Mouse (Mus musculus) hindbrain, embryonic 16.5 days (tissue): Measurements from ENCODE around the gene Rpl3l. TPM values are rescaled to one million over a fixed set of nuclear protein-coding genes. Genes with fewer than 3 reads are reported as not detected.
A peak's percentile ranks its signal among the peaks of the same experiment; 100 is the strongest.
"Not testable (repeated sequence)": the region's sequence is repeated elsewhere in the genome, so short reads cannot be mapped to it uniquely, and the experiment has no call there.

Source experiments
- ATAC-seq: fragments of 200-750 bp; cut with Nextera tagmentation; 2 replicates; pipeline ENCODE4 v1.8.0; 2017; ENCODE audit warnings: moderate TSS enrichment, moderate library complexity
- H3K27ac ChIP-seq: fragments of 300-500 bp; sonication (generic); 2 replicates; pipeline ENCODE4 v1.5.1; 2014; ENCODE audit warnings: low read depth, mild to moderate bottlenecking, control low read depth, low read length, moderate library complexity
- H3K27me3 ChIP-seq: fragments of 300-500 bp; sonication (generic); replicated peaks from 2 replicates; pipeline ENCODE4 v1.6.1; 2014; ENCODE audit warnings: low read length; ENCODE audit not compliant: control insufficient read depth, insufficient read depth
- H3K36me3 ChIP-seq: fragments of 300-500 bp; sonication (generic); 2 replicates; pipeline ENCODE4 v1.6.1; 2014; ENCODE audit warnings: mild to moderate bottlenecking, low read length, moderate library complexity, mixed read lengths; ENCODE audit not compliant: control insufficient read depth, insufficient read depth
- H3K4me1 ChIP-seq: fragments of 300-500 bp; sonication (generic); 2 replicates; pipeline ENCODE4 v1.6.1; 2014; ENCODE audit warnings: low read depth, low read length; ENCODE audit not compliant: control insufficient read depth, insufficient read depth
- H3K4me2 ChIP-seq: fragments of 300-500 bp; sonication (generic); 2 replicates; pipeline ENCODE4 v1.6.1; 2014; ENCODE audit warnings: mild to moderate bottlenecking, low read length, control low read depth, moderate library complexity
- H3K4me3 ChIP-seq: fragments of 300-500 bp; sonication (generic); 2 replicates; pipeline ENCODE4 v1.5.1; 2014; ENCODE audit warnings: mild to moderate bottlenecking, low read length, control low read depth, moderate library complexity
- H3K9ac ChIP-seq: fragments of 300-500 bp; sonication (generic); 2 replicates; pipeline ENCODE4 v1.6.1; 2014; ENCODE audit warnings: low read depth, mild to moderate bottlenecking, control low read depth, low read length, moderate library complexity
- H3K9me3 ChIP-seq: fragments of 300-500 bp; sonication (generic); 2 replicates; pipeline ENCODE4 v1.6.1; 2014; ENCODE audit warnings: mild to moderate bottlenecking, low read length, moderate library complexity; ENCODE audit not compliant: control insufficient read depth
- WGBS: fragments of 180-500 bp; shearing (Covaris S2); extraction: QIAGEN DNeasy Blood & Tissue Kit; methylation state at CpG from one replicate; pipeline ENCODE4 v1.1.7; 2014; 5-methylcytosine and 5-hydroxymethylcytosine counted together
- polyA plus RNA-seq: library from polyadenylated mRNA; unstranded; fragments of >200 nt; fragmentation: Nextera tagmentation; extraction: Ambion mirVana; gene quantifications from 2 replicates; pipeline ENCODE4 v1.2.1, GENCODE M21; 2015

The Rpl3l gene
- polyA plus RNA-seq, 1 experiment from 2014 or later, result not detected

- H3K36me3 ChIP-seq, result peaks cover 7% of the 10 kb centered on the region
- H3K27ac ChIP-seq, result no peak overlapping the region
- no peaks in the 10 kb centered on the region for H3K27me3 ChIP-seq
- H3K9ac ChIP-seq, result no peak overlapping the region
- no peaks in the 10 kb centered on the region for H3K9me3 ChIP-seq
- no peak overlapping the region for H3K4me3 ChIP-seq
- peaks cover 9% of the 10 kb centered on the region for H3K4me1 ChIP-seq
- 95% methylated on average over 15 of the region's 15 CpGs for WGBS
- H3K4me2 ChIP-seq, result no peak overlapping the region
- no peak for ATAC-seq
Measured at GRCm38 (mm10) chr17:24716166-24716682, 11.4 kb upstream of the Rpl3l start.

GRCm38 (mm10) chr17:24717943-24718342 is 9.7 kb upstream of the Rpl3l start, which contains the start of the genes Rnf151 and Rps2:
TSS of gene Rnf151 (minus strand) at chr17:24718063.
TSS of gene Rps2 (plus strand) at chr17:24718116.
- peaks cover 23% of the 10 kb centered on the region for H3K4me1 ChIP-seq
- H3K4me2 ChIP-seq, result peak within 1 kb of the TSS; percentile 62
- no peak within 1 kb of the TSS; the same call in 1 of the 2 replicates for H3K9ac ChIP-seq
- H3K27ac ChIP-seq, result no peak within 1 kb of the TSS
- no peaks in the 10 kb centered on the region for H3K9me3 ChIP-seq
- ATAC-seq, result no peak
- H3K36me3 ChIP-seq, result peaks cover 16% of the 10 kb centered on the region
- 85% methylated on average over 4 of the region's 4 CpGs for WGBS
- no peaks in the 10 kb centered on the region for H3K27me3 ChIP-seq
- peak within 1 kb of the TSS; percentile 89 for H3K4me3 ChIP-seq

GRCm38 (mm10) chr17:24718938-24719337 is 8.7 kb upstream of the Rpl3l start:
- H3K4me3 ChIP-seq, result peak overlapping the region; percentile 89
- peak overlapping the region; percentile 90 for H3K9ac ChIP-seq
- H3K4me1 ChIP-seq, result peaks cover 30% of the 10 kb centered on the region
- not testable (repeated sequence) for H3K9me3 ChIP-seq, H3K27me3 ChIP-seq, ATAC-seq, H3K27ac ChIP-seq
- 70% methylated on average over 5 of the region's 5 CpGs for WGBS
- H3K4me2 ChIP-seq, result peak overlapping the region; percentile 62
- H3K36me3 ChIP-seq, result peaks cover 16% of the 10 kb centered on the region

GRCm38 (mm10) chr17:24719494-24720222 is 8.0 kb upstream of the Rpl3l start:
- peaks cover 30% of the 10 kb centered on the region for H3K4me1 ChIP-seq
- under 1% methylated on average over 59 of the region's 61 CpGs for WGBS
- H3K4me2 ChIP-seq, result peak overlapping the region; percentile 89
- peak overlapping the region; percentile 89 for H3K4me3 ChIP-seq
- H3K27ac ChIP-seq, result peak overlapping the region; percentile 87
- H3K9ac ChIP-seq, result peak overlapping the region; percentile 90
- no peaks in the 10 kb centered on the region for H3K27me3 ChIP-seq
- peaks cover 16% of the 10 kb centered on the region for H3K36me3 ChIP-seq
- H3K9me3 ChIP-seq, result no peaks in the 10 kb centered on the region
- peak; percentile 99 for ATAC-seq

GRCm38 (mm10) chr17:24720616-24721015 is 7.0 kb upstream of the Rpl3l start:
- not testable (repeated sequence) for H3K27me3 ChIP-seq, H3K27ac ChIP-seq, H3K9me3 ChIP-seq, ATAC-seq
- peak overlapping the region; percentile 89 for H3K4me3 ChIP-seq
- peak overlapping the region; percentile 76 for H3K9ac ChIP-seq
- H3K36me3 ChIP-seq, result peaks cover 16% of the 10 kb centered on the region
- peak overlapping the region; percentile 89 for H3K4me2 ChIP-seq
- WGBS, result under 1% methylated on average over 9 of the region's 11 CpGs
- H3K4me1 ChIP-seq, result peaks cover 30% of the 10 kb centered on the region

- peak overlapping the region; percentile 15; the same call in 1 of the 2 replicates for H3K9ac ChIP-seq
- peak overlapping the region; percentile 23 for H3K4me3 ChIP-seq
- not testable (repeated sequence) for H3K27me3 ChIP-seq, H3K9me3 ChIP-seq, H3K27ac ChIP-seq, ATAC-seq
- WGBS, result 75% methylated on average over 7 of the region's 7 CpGs
- peaks cover 30% of the 10 kb centered on the region for H3K4me1 ChIP-seq
- peak overlapping the region; percentile 89 for H3K4me2 ChIP-seq
- peaks cover 11% of the 10 kb centered on the region for H3K36me3 ChIP-seq
Measured at GRCm38 (mm10) chr17:24721383-24721955, 6.2 kb upstream of the Rpl3l start.

- H3K9ac ChIP-seq, result peak overlapping the region; percentile 16; the same call in 1 of the 2 replicates
- H3K27ac ChIP-seq, result no peak overlapping the region
- H3K27me3 ChIP-seq, result no peaks in the 10 kb centered on the region
- H3K9me3 ChIP-seq, result no peaks in the 10 kb centered on the region
- WGBS, result 39% methylated on average over 13 of the region's 13 CpGs
- peaks cover 11% of the 10 kb centered on the region for H3K36me3 ChIP-seq
- H3K4me1 ChIP-seq, result peaks cover 30% of the 10 kb centered on the region
- H3K4me2 ChIP-seq, result no peak overlapping the region; the same call in 1 of the 2 replicates
- H3K4me3 ChIP-seq, result no peak overlapping the region
- no peak for ATAC-seq
Measured at GRCm38 (mm10) chr17:24722220-24722924, 5.2 kb upstream of the Rpl3l start.

GRCm38 (mm10) chr17:24723122-24723880 is 4.3 kb upstream of the Rpl3l start:
- WGBS, result 5% methylated on average over 12 of the region's 12 CpGs
- H3K27ac ChIP-seq, result peak overlapping the region; percentile 79

More at GRCm38 (mm10) chr17:24723122-24723880, 4.3 kb upstream of the Rpl3l start:
- no peak for ATAC-seq
- Histone ChIP-seq H3K4me1 (peaks cover 30% of the 10 kb centered on the region), H3K36me3 (peaks cover 9% of the 10 kb centered on the region), H3K27me3 (no peaks in the 10 kb centered on the region), H3K9ac (peak overlapping the region; percentile 90), H3K4me3 (peak overlapping the region; percentile 82), H3K9me3 (no peaks in the 10 kb centered on the region), H3K4me2 (peak overlapping the region; percentile 88)
